Mouse (Mus musculus): ENCODE results near the gene Hlx.
A peak's percentile ranks its signal among the peaks of the same experiment; 100 is the strongest.

Hlx gene

GRCm38 (mm10) chr1:184733300-184734066 is 1.1 kb upstream of the Hlx start:
- peak; percentile 30 to 60 for DNase-seq

- DNase-seq: peak; percentile 34 to 68
These were observed 524 bp downstream of the Hlx start for GRCm38 (mm10) chr1:184731644-184732545.

GRCm38 (mm10) chr1:184731091-184731640 is 1.3 kb downstream of the Hlx start:
- DNase-seq: no peak

GRCm38 (mm10) chr1:184730453-184731013 is 1.9 kb downstream of the Hlx start:
- no peak for DNase-seq

- DNase-seq: no peak
These were observed 2.9 kb downstream of the Hlx start for GRCm38 (mm10) chr1:184729357-184730140.

GRCm38 (mm10) chr1:184728561-184729115 is 3.8 kb downstream of the Hlx start:
- no peak for DNase-seq

GRCm38 (mm10) chr1:184727401-184728265 is 4.8 kb downstream of the Hlx start:
- peak in 1 of 2 experiments; percentile 42 for DNase-seq

GRCm38 (mm10) chr1:184726576-184727300 is 5.7 kb downstream of the Hlx start:
- DNase-seq: no peak

GRCm38 (mm10) chr1:184725318-184725790 is 7.1 kb downstream of the Hlx start:
- DNase-seq: no peak

- no peak for DNase-seq
These were observed 7.7 kb downstream of the Hlx start for GRCm38 (mm10) chr1:184724551-184725317.

GRCm38 (mm10) chr1:184723899-184724298 is 8.5 kb downstream of the Hlx start:
- no peak for DNase-seq

GRCm38 (mm10) chr1:184721121-184721520 is 11.3 kb downstream of the Hlx start:
- no peak for DNase-seq

GRCm38 (mm10) chr1:184720162-184721025 is 12.0 kb downstream of the Hlx start:
- DNase-seq: no peak

GRCm38 (mm10) chr1:184718261-184719120 is 13.9 kb downstream of the Hlx start:
- DNase-seq: no peak

- no peak for DNase-seq
These were observed 14.7 kb downstream of the Hlx start for GRCm38 (mm10) chr1:184717691-184718200.

- no peak for DNase-seq
These were observed 15.3 kb downstream of the Hlx start for GRCm38 (mm10) chr1:184717016-184717568.

- DNase-seq: no peak
These were observed 16.3 kb downstream of the Hlx start for GRCm38 (mm10) chr1:184716117-184716516.
